Mouse (Mus musculus) urinary bladder, adult 2 months (tissue): Measurements from ENCODE around the gene Mog. TPM values are rescaled to one million over a fixed set of nuclear protein-coding genes. Genes with fewer than 3 reads are reported as not detected.
"Not testable (repeated sequence)": the region's sequence is repeated elsewhere in the genome, so short reads cannot be mapped to it uniquely, and the experiment has no call there.

Experiments
- DNase-seq: peaks from one replicate; pipeline ENCODE4 v3.0.0; 2022; ENCODE audit warnings: low spot score
- polyA plus RNA-seq: library from polyadenylated mRNA; depleted of rRNA; stranded (reverse); fragments of >200 nt; gene quantifications from 2 replicates; pipeline ENCODE4 v1.2.3, GENCODE M21; 2012; rRNA removed

The Mog gene
- polyA plus RNA-seq, 1 experiment, result 0.11 TPM

GRCm38 (mm10) chr17:36994528-36994927, 28.7 kb downstream of the Mog start:
- DNase-seq, result no peak

- no peak for DNase-seq
Measured at GRCm38 (mm10) chr17:36993770-36994325, 29.4 kb downstream of the Mog start.

- DNase-seq, result no peak
Measured at GRCm38 (mm10) chr17:36992336-36993104, 30.7 kb downstream of the Mog start.

- DNase-seq, result not testable (repeated sequence)
Measured at GRCm38 (mm10) chr17:36990630-36991029, 32.6 kb downstream of the Mog start.

- DNase-seq, result no peak
Measured at GRCm38 (mm10) chr17:36989437-36989836, 33.8 kb downstream of the Mog start, which contains the start of gene H2-M5. TSS of gene H2-M5 (minus strand) at chr17:36989537.

- DNase-seq, result no peak
Measured at GRCm38 (mm10) chr17:36988475-36988874, 34.7 kb downstream of the Mog start.

- DNase-seq, result no peak
Measured at GRCm38 (mm10) chr17:36982253-36983155, 40.7 kb downstream of the Mog start.

GRCm38 (mm10) chr17:36981845-36982244, 41.4 kb downstream of the Mog start:
- no peak for DNase-seq

- DNase-seq, result no peak
Measured at GRCm38 (mm10) chr17:36981221-36981813, 41.9 kb downstream of the Mog start, which contains the start of gene 2410137M14Rik. TSS of gene 2410137M14Rik (minus strand) at chr17:36981237.

- no peak for DNase-seq
Measured at GRCm38 (mm10) chr17:36973271-36973787, 49.9 kb downstream of the Mog start.

GRCm38 (mm10) chr17:36972791-36973190, 50.4 kb downstream of the Mog start:
- DNase-seq, result no peak

- no peak for DNase-seq
Measured at GRCm38 (mm10) chr17:36971172-36971850, 51.9 kb downstream of the Mog start.

GRCm38 (mm10) chr17:36970316-36970890, 52.8 kb downstream of the Mog start:
- no peak for DNase-seq

GRCm38 (mm10) chr17:36966875-36967274, 56.3 kb downstream of the Mog start:
- no peak for DNase-seq

GRCm38 (mm10) chr17:36961125-36961524, 62.1 kb downstream of the Mog start:
- no peak for DNase-seq

Other genes with a start within 250 kb of the Mog start
- gene H2-M10.6, start 211.2 kb downstream of the Mog start, polyA plus RNA-seq, result not detected in 2 replicates
- 39.4 and 47.1 TPM in 2 replicates for gene Trim26, start 186.3 kb downstream of the Mog start, polyA plus RNA-seq
- gene Trim15, start 156.2 kb downstream of the Mog start, polyA plus RNA-seq, result 0.03 TPM in 1 of 2 replicates, not detected in the other
- gene Trim10, start 153.8 kb downstream of the Mog start, polyA plus RNA-seq, result 0.07 TPM in 2 replicates
- gene Trim40, start 133.3 kb downstream of the Mog start, polyA plus RNA-seq, result 0.15 and 0.41 TPM in 2 replicates
- gene Trim31, start 125.3 kb downstream of the Mog start, polyA plus RNA-seq, result not detected in 2 replicates
- 8.9 and 11.0 TPM in 2 replicates for gene Rnf39, start 80.5 kb downstream of the Mog start, polyA plus RNA-seq
- gene Ppp1r11, start 71.7 kb downstream of the Mog start, polyA plus RNA-seq, result 114 and 122 TPM in 2 replicates
- 38.3 and 39.6 TPM in 2 replicates for gene Znrd1, start 64.8 kb downstream of the Mog start, polyA plus RNA-seq
- 15.9 and 17.0 TPM in 2 replicates for gene Znrd1as, start 64.8 kb downstream of the Mog start, polyA plus RNA-seq
- 0.30 and 0.56 TPM in 2 replicates for gene 2410137M14Rik, start 42.2 kb downstream of the Mog start, polyA plus RNA-seq
- 3.0 and 3.8 TPM in 2 replicates for gene H2-M5, start 33.9 kb downstream of the Mog start, polyA plus RNA-seq
- 22.6 and 32.3 TPM in 2 replicates for gene Zfp57, start 22.2 kb downstream of the Mog start, polyA plus RNA-seq
- 72.1 and 81.4 TPM in 2 replicates for gene Gabbr1, start 22.6 kb upstream of the Mog start, polyA plus RNA-seq
- not detected in 2 replicates for gene Olfr90, start 65.1 kb upstream of the Mog start, polyA plus RNA-seq
- not detected in 2 replicates for gene Olfr91, start 74.9 kb upstream of the Mog start, polyA plus RNA-seq
- not detected in 2 replicates for gene Olfr92, start 96.7 kb upstream of the Mog start, polyA plus RNA-seq
- not detected in 2 replicates for gene Olfr93, start 138.1 kb upstream of the Mog start, polyA plus RNA-seq
- 0.52 and 1.0 TPM in 2 replicates for gene Ubd, start 170.5 kb upstream of the Mog start, polyA plus RNA-seq
- not detected in 2 replicates for gene Olfr94, start 177.6 kb upstream of the Mog start, polyA plus RNA-seq
- gene Olfr95, start 189.7 kb upstream of the Mog start, polyA plus RNA-seq, result not detected in 2 replicates
- not detected in 2 replicates for gene Olfr96, start 196.7 kb upstream of the Mog start, polyA plus RNA-seq
- not detected in 2 replicates for gene Olfr97, start 213.9 kb upstream of the Mog start, polyA plus RNA-seq
- not detected in 2 replicates for gene Olfr98, start 240.4 kb upstream of the Mog start, polyA plus RNA-seq
- gene H2-M3, start 246.8 kb upstream of the Mog start, polyA plus RNA-seq, result 12.3 and 13.0 TPM in 2 replicates